Comparison of ENCODE assay signal across 9 mouse cellular contexts in the genomic region with DNA sequence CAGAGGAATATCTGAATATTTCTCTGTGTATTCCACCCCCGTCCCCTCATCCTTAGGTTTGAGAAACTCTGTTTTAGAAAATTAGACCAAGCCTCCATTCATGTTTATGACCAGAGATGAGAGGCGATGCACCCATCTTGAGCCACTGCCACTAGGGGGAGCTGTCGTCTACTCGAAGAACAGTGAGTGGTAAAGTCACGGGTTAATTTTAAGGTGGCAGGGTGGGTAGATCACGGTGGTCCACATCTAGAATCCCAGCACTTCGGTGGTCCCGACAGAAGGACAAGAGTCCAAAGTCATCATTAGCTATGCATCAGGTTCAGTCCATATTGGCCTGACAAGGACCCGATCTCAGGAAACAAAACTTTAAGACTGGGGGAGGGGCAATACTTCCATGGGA. TPM values are rescaled to one million over a fixed set of nuclear protein-coding genes. Genes with fewer than 3 reads are reported as not detected.
DNase-seq lines count a peak whose midpoint lies in the region; ATAC-seq and TF ChIP-seq lines count a peak whose summit lies in the region.
"Had no signal": no experiment of that assay in that cellular context is flagged by ENCODE, and none has a peak within 500 bp of the region (broad histone marks: within the 10 kb centered on the region; RNA-seq: fewer than 3 reads in every experiment).

No protein-coding gene starts in this region.

- WGBS in heart, postnatal 0 days, result 11% methylated on average over 9 of the region's 9 CpGs

- no peaks in the 10 kb centered on the region for H3K36me3 ChIP-seq in heart, postnatal 0 days (replicated peaks; ENCODE audit: control insufficient read depth, insufficient read depth, low read length)
- H3K36me3 ChIP-seq: liver, embryonic 13.5 days had no signal

- peak; percentile 36 to 83 for DNase-seq in heart, adult 18-20 months
- DNase-seq in heart, postnatal 25 days (ENCODE audit: low spot score), result no peak
- DNase-seq in ZHBTc4 (ENCODE audit: low read depth, low spot score), result peak; percentile 74
- DNase-seq in heart, postnatal 0 days (ENCODE audit: low spot score), result no peak
- DNase-seq in layer of hippocampus, postnatal 25 days (ENCODE audit: extremely low spot score in 1 of 2, low spot score in 1 of 2), result peak; percentile 51 to 83
- DNase-seq in mesoderm, embryonic 11.5 days (ENCODE audit: low read depth, low spot score), result peak; percentile 64
- peak; percentile 88 for DNase-seq in testis, postnatal 10 days (ENCODE audit: low spot score)
- DNase-seq: liver, embryonic 13.5 days had no signal

- no peaks in the 10 kb centered on the region for H3K4me1 ChIP-seq in cortical plate, adult 2 months (ENCODE audit: control insufficient read depth, insufficient read depth, low read length)
- no peaks in the 10 kb centered on the region for H3K4me1 ChIP-seq in heart, postnatal 0 days (ENCODE audit: control insufficient read depth, insufficient read depth)
- H3K4me1 ChIP-seq: liver, embryonic 13.5 days had no signal

- H3K27ac ChIP-seq in cortical plate, adult 2 months (ENCODE audit: insufficient read depth, low read length), result no peak overlapping the region
- H3K27ac ChIP-seq in heart, postnatal 0 days (ENCODE audit: low read depth), result no peak overlapping the region
- H3K27ac ChIP-seq: liver, embryonic 13.5 days had no signal

- no peak overlapping the region for H3K9ac ChIP-seq in heart, postnatal 0 days (replicated peaks; ENCODE audit: low read depth, low read length)
- H3K9ac ChIP-seq: liver, embryonic 13.5 days had no signal

- intact Hi-C loops in heart, postnatal 25 days (cut with DNase I), result loop anchor here (1.0 to 5.0 kb wide), 4 partner anchors 22 to 132 kb away; a partner anchor contains a TSS

- H3K4me2 ChIP-seq in heart, postnatal 0 days (ENCODE audit: low read depth, low read length), result no peak overlapping the region
- H3K4me2 ChIP-seq: liver, embryonic 13.5 days had no signal

- no peak overlapping the region for H3K4me3 ChIP-seq in cortical plate, adult 2 months (ENCODE audit: insufficient read depth, low read length)
- no peak overlapping the region for H3K4me3 ChIP-seq in heart, postnatal 0 days (ENCODE audit: low read depth, low read length)
- H3K4me3 ChIP-seq: liver, embryonic 13.5 days had no signal

- TF ChIP-seq EP300 in heart, postnatal 0 days (IDR thresholded peaks at IDR 0.05; ENCODE audit: low read depth), result no peak

- TF ChIP-seq POLR2A in cortical plate, adult 2 months (IDR thresholded peaks at IDR 0.05; ENCODE audit: extremely low read depth, insufficient read depth, low read length), result no peak

- no peaks in the 10 kb centered on the region for H3K9me3 ChIP-seq in heart, postnatal 0 days (replicated peaks; ENCODE audit: control insufficient read depth, low read length)
- H3K9me3 ChIP-seq: liver, embryonic 13.5 days had no signal

- ATAC-seq in heart, postnatal 0 days (ENCODE audit: insufficient read depth, low read depth), result no peak

- TF ChIP-seq CTCF in cortical plate, adult 2 months (IDR thresholded peaks at IDR 0.05; ENCODE audit: extremely low read depth, insufficient read depth, low read length), result peak; percentile 82
- peak; percentile 76 for TF ChIP-seq CTCF in heart, postnatal 0 days (IDR thresholded peaks at IDR 0.05; ENCODE audit: low read depth)

- peaks cover 20% of the 10 kb centered on the region for H3K27me3 ChIP-seq in heart, postnatal 0 days (ENCODE audit: control insufficient read depth, insufficient read depth, low read length)

RNA-seq across cellular contexts. Expression of a gene that starts 17.2 kb away (rescaled TPM):
- not detected for total RNA-seq in heart, adult 18-20 months (2021)
- not detected for total RNA-seq in heart, postnatal 25 days (2021)
- polyA plus RNA-seq in cortical plate, adult 2 months (2012; rRNA removed), result not detected in 2 replicates
- not detected in 2 replicates for total RNA-seq in heart, postnatal 0 days (2014; rRNA removed; ENCODE audit: low replicate concordance)
- polyA plus RNA-seq in heart, postnatal 0 days (2015; fragmentation: Nextera tagmentation; extraction: Ambion mirVana), result not detected in 2 replicates
- under 1 TPM in 1 of 2 experiments, not detected in 1; 0.15 TPM for total RNA-seq in layer of hippocampus, postnatal 25 days (2021)
- polyA plus RNA-seq: liver, embryonic 13.5 days had no signal

RNA-seq across cellular contexts. Expression of a gene that starts 25.2 kb away (rescaled TPM):
- not detected for total RNA-seq in heart, adult 18-20 months (2021)
- not detected for total RNA-seq in heart, postnatal 25 days (2021)
- polyA plus RNA-seq in cortical plate, adult 2 months (2012; rRNA removed), result 0.19 and 0.29 TPM in 2 replicates
- not detected in 2 replicates for total RNA-seq in heart, postnatal 0 days (2014; rRNA removed; ENCODE audit: low replicate concordance)
- polyA plus RNA-seq in heart, postnatal 0 days (2015; fragmentation: Nextera tagmentation; extraction: Ambion mirVana), result not detected in 2 replicates
- total RNA-seq in layer of hippocampus, postnatal 25 days (2021), result not detected
- polyA plus RNA-seq: liver, embryonic 13.5 days had no signal

RNA-seq across cellular contexts. Expression of a gene that starts 27.6 kb away (rescaled TPM):
- under 1 TPM; 0.72 to 0.87 TPM for total RNA-seq in heart, adult 18-20 months (2021)
- 1 to 10 TPM in 1 of 2 experiments, under 1 TPM in 1; 0.36 to 1.1 TPM for total RNA-seq in heart, postnatal 25 days (2021)
- polyA plus RNA-seq in cortical plate, adult 2 months (2012; rRNA removed), result 13.6 and 13.8 TPM in 2 replicates
- 0.66 and 8.0 TPM in 2 replicates for total RNA-seq in heart, postnatal 0 days (2014; rRNA removed; ENCODE audit: low replicate concordance)
- polyA plus RNA-seq in heart, postnatal 0 days (2015; fragmentation: Nextera tagmentation; extraction: Ambion mirVana), result 0.16 TPM in 2 replicates
- 1 to 10 TPM; 3.2 to 6.4 TPM for total RNA-seq in layer of hippocampus, postnatal 25 days (2021)
- polyA plus RNA-seq: liver, embryonic 13.5 days had no signal

RNA-seq across cellular contexts. Expression of a gene that starts 36.5 kb away (rescaled TPM):
- total RNA-seq in heart, adult 18-20 months (2021), result 100 to 1,000 TPM in 1 of 2 experiments, 10 to 100 TPM in 1; 95.7 to 113 TPM
- 10 to 100 TPM; 87.4 to 92.9 TPM for total RNA-seq in heart, postnatal 25 days (2021)
- 184 and 193 TPM in 2 replicates for polyA plus RNA-seq in cortical plate, adult 2 months (2012; rRNA removed)
- total RNA-seq in heart, postnatal 0 days (2014; rRNA removed; ENCODE audit: low replicate concordance), result 22.3 and 29.6 TPM in 2 replicates
- polyA plus RNA-seq in heart, postnatal 0 days (2015; fragmentation: Nextera tagmentation; extraction: Ambion mirVana), result 84.0 and 84.4 TPM in 2 replicates
- 100 to 1,000 TPM; 122 to 145 TPM for total RNA-seq in layer of hippocampus, postnatal 25 days (2021)

RNA-seq across cellular contexts. Expression of a gene that starts 43.3 kb away (rescaled TPM):
- total RNA-seq in heart, adult 18-20 months (2021), result 10 to 100 TPM; 29.1 to 31.1 TPM
- total RNA-seq in heart, postnatal 25 days (2021), result 10 to 100 TPM; 25.9 to 27.4 TPM
- 36.9 and 37.2 TPM in 2 replicates for polyA plus RNA-seq in cortical plate, adult 2 months (2012; rRNA removed)
- total RNA-seq in heart, postnatal 0 days (2014; rRNA removed; ENCODE audit: low replicate concordance), result 13.4 and 20.4 TPM in 2 replicates
- 33.6 and 38.4 TPM in 2 replicates for polyA plus RNA-seq in heart, postnatal 0 days (2015; fragmentation: Nextera tagmentation; extraction: Ambion mirVana)
- total RNA-seq in layer of hippocampus, postnatal 25 days (2021), result 10 to 100 TPM; 36.1 to 39.9 TPM

Comparison
In these comparisons a context has a peak if more than half of its experiments do, and no peak if none do; other contexts are left out.
1. DNase-seq: peak in heart, adult 18-20 months (2 of 2), ZHBTc4 (single experiment), layer of hippocampus, postnatal 25 days (2 of 2), mesoderm, embryonic 11.5 days (single experiment) and testis, postnatal 10 days (single experiment); none in heart, postnatal 25 days (single experiment) and heart, postnatal 0 days (single experiment).